Mouse (Mus musculus) frontal cortex, postnatal 25 days (tissue): ENCODE data around the gene Igsf21.

Experiments
- DNase-seq, 2 experiments: peaks; one replicate each; pipeline ENCODE4 v3.0.0; 2022; ENCODE audit warnings: low spot score in 2 of 2

Gene Igsf21

DNA sequence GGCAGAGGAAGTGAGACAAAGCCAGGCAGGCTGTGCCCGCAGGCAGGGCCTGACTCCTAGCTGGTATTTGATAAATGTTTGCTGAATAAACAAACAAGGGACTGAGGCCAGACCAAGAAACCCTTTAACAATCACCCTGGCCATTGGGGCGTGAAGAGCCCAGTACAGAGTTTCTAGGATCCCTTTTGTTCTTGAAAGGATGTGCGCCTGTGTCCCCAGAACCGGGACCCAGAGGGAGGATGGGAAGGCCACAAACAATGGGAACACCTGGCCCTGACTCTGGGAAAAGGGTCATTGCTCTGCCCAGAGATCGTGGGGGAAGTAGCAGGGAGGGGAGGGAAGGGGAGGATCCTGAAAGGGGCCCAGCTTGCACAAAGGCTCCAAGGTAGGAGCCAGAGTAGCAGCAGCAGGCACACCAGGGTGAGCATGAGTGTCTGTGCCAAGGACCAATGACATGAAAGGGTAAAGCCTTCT, 269.2 kb downstream of the Igsf21 start:
- no peak for DNase-seq
